7 mouse cellular contexts compared by ENCODE assay signal in the genomic region with DNA sequence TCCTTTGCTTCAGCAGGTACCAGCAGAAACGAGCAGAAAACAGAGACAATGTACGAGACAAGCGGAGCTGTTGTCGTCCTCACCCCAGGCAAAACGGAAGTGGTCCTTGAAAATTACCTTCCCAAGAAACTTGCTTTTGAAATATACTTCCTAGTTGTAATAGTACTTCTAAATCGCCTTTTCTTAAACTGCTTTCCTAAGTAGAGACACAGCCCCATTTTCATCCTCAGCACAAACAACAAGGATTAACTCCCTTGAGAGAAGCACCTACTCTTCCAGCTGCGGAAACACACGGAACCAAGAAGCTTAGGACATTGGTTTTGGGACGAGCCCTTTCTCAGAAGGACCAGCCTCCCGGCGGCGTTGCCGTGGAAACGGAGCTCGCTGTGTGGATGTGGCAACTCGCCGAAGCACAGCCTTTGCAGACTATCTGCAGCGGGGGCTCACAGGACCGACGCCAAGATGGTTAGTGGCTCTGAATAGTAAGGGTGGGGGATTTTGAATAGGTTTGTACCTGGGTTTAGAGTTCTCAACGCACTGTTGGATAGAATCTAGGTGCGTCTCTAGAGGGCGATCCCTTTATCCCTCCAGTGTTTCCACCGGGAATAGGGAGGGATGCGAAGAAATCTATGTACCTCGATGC. TPM values are rescaled to one million over a fixed set of nuclear protein-coding genes. Genes with fewer than 3 reads are reported as not detected.
A peak's percentile ranks its signal among the peaks of the same experiment; 100 is the strongest.
DNase-seq lines count a peak whose midpoint lies in the region; ATAC-seq lines count a peak whose summit lies in the region.

Gene Ttc26, plus strand, starts transcription at position 341 of the 643 bp plus-strand sequence.

- peak; percentile 83 for DNase-seq in adrenal gland, adult 2 months
- peak; percentile 86 for DNase-seq in embryo, embryonic 11.5 days (ENCODE audit: low read depth, low spot score)
- peak; percentile 74 to 81 for DNase-seq in gastrocnemius, postnatal 36 days
- DNase-seq in left cerebral cortex, postnatal 25 days (ENCODE audit: low spot score in 2 of 2), result peak; percentile 88 to 91
- DNase-seq in midbrain, embryonic 10.5 days (ENCODE audit: low spot score), result peak; percentile 90
- peak; percentile 89 for DNase-seq in right cerebral cortex, postnatal 4 days

- peak within 1 kb of the TSS; percentile 54 for H3K9ac ChIP-seq in intestine, embryonic 15.5 days

- intact Hi-C loops in gastrocnemius, postnatal 36 days (cut with DNase I), result no loop called here
- intact Hi-C loops in left cerebral cortex, postnatal 25 days (cut with DNase I), result loop anchor here (5.0 kb wide), 1 partner anchor 119 kb away; no protein-coding TSS in a partner anchor

- H3K4me2 ChIP-seq in intestine, embryonic 15.5 days (replicated peaks), result peak within 1 kb of the TSS; percentile 79

- WGBS in intestine, embryonic 15.5 days, result under 1% methylated on average over 26 of the region's 26 CpGs
- WGBS in midbrain, embryonic 10.5 days, result under 1% methylated on average over 26 of the region's 26 CpGs

- no peak within 1 kb of the TSS for H3K27ac ChIP-seq in intestine, embryonic 15.5 days
- H3K27ac ChIP-seq in midbrain, embryonic 10.5 days (replicated peaks), result peak within 1 kb of the TSS; percentile 89

- no peaks in the 10 kb centered on the region for H3K4me1 ChIP-seq in intestine, embryonic 15.5 days (replicated peaks)
- peaks cover 12% of the 10 kb centered on the region for H3K4me1 ChIP-seq in midbrain, embryonic 10.5 days

- H3K9me3 ChIP-seq in intestine, embryonic 15.5 days, result no peaks in the 10 kb centered on the region
- H3K9me3 ChIP-seq in midbrain, embryonic 10.5 days (replicated peaks), result no peaks in the 10 kb centered on the region

- H3K36me3 ChIP-seq in intestine, embryonic 15.5 days, result no peaks in the 10 kb centered on the region
- peaks cover 9% of the 10 kb centered on the region; the same call in 1 of the 2 replicates for H3K36me3 ChIP-seq in midbrain, embryonic 10.5 days

- ATAC-seq in intestine, embryonic 15.5 days, result peak; percentile 95

- H3K4me3 ChIP-seq in intestine, embryonic 15.5 days (replicated peaks), result peak within 1 kb of the TSS; percentile 62
- peak within 1 kb of the TSS; percentile 58 for H3K4me3 ChIP-seq in midbrain, embryonic 10.5 days

- H3K27me3 ChIP-seq in intestine, embryonic 15.5 days (replicated peaks), result no peaks in the 10 kb centered on the region
- H3K27me3 ChIP-seq in midbrain, embryonic 10.5 days (ENCODE audit: low read depth, poor library complexity, severe bottlenecking), result no peaks in the 10 kb centered on the region

RNA-seq across cellular contexts. Expression of gene Ttc26, which starts in this region (rescaled TPM):
- total RNA-seq in adrenal gland, adult 2 months (2021), result 1 to 10 TPM; 2.8 to 5.7 TPM
- polyA plus RNA-seq in adrenal gland, adult 2 months (2012; rRNA removed), result 0.39 and 0.52 TPM in 2 replicates
- under 1 TPM; 0.67 to 0.71 TPM for total RNA-seq in gastrocnemius, postnatal 36 days (2021)
- polyA plus RNA-seq in intestine, embryonic 15.5 days (2015; fragmentation: Nextera tagmentation; extraction: Ambion mirVana), result 3.8 and 4.0 TPM in 2 replicates
- 10 to 100 TPM; 12.0 to 13.0 TPM for total RNA-seq in left cerebral cortex, postnatal 25 days (2021)
- polyA plus RNA-seq in midbrain, embryonic 10.5 days (2016; fragmentation: Nextera tagmentation; extraction: Ambion mirVana), result 14.6 and 15.6 TPM in 2 replicates

Comparison
In these comparisons a context has a peak if more than half of its experiments do, and no peak if none do; other contexts are left out.
1. Peak in DNase-seq in gastrocnemius, postnatal 36 days; RNA of the gene not detected or under 1 TPM.